Mouse (Mus musculus) left cerebral cortex, postnatal 4 days (tissue): ENCODE results near the gene Nkg7. TPM values are rescaled to one million over a fixed set of nuclear protein-coding genes. Genes with fewer than 3 reads are reported as not detected.
"Not testable (repeated sequence)": the region's sequence is repeated elsewhere in the genome, so short reads cannot be mapped to it uniquely, and the experiment has no call there.

Experiments
- DNase-seq: peaks from one replicate; pipeline ENCODE4 v3.0.0-alpha.2; 2022
- intact Hi-C: fragments of 180-260 bp; cut with DNase I; formaldehyde crosslinking; loops from one replicate; pipeline ENCODE4 v1.15.1; 2025
- total RNA-seq, 2 experiments: library from RNA; stranded (reverse); gene quantifications; 2 replicates each; pipeline ENCODE4 v1.2.3; 2021

Gene Nkg7
- not detected for total RNA-seq

DNA sequence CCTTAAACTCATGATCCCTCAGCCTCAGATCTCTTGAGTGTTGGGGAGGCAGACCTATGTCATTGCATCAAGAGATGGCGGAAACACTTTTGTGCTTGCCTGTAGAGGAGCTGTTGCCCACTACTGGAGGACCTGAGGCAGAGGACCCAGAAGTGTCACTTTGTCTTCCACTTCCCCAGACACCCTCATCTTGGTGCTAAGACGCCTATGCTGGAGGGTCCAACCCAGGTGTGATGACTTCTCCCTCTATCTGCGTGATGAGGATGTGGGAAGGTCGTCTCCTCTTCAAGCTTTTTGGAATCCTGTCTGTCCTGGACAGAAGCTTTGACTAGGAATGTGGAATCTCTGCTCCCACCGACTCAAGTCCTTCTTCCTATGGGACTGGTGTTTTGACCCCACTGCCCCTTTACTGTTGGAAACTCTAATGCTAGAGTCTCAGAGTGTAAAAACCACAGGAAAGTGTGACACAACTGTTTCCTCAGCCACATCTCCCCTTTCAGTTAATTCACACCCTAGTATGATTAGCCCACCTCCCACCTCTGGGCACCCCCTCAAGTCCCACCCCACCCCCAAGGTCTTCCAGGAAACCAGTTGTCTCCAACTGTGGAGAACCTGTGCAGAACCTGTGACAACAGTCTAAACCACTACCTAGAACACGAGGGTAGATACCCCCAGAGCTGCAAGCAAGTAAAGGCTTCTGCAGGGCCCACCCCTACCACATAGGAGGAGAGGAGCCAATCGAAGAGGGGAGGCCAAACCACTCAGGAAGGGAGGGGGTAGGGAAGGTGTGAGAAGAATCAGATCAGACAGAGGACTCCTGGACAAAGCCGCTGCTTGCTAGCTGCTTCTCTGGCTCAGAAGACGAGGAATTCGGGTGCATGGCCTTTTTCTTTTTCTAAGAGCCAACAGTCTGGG, at the start of gene Nkg7:
TSS of gene Nkg7 (plus strand) at position 733 of the 915 bp plus-strand sequence.
- intact Hi-C loops: no loop called here

DNA sequence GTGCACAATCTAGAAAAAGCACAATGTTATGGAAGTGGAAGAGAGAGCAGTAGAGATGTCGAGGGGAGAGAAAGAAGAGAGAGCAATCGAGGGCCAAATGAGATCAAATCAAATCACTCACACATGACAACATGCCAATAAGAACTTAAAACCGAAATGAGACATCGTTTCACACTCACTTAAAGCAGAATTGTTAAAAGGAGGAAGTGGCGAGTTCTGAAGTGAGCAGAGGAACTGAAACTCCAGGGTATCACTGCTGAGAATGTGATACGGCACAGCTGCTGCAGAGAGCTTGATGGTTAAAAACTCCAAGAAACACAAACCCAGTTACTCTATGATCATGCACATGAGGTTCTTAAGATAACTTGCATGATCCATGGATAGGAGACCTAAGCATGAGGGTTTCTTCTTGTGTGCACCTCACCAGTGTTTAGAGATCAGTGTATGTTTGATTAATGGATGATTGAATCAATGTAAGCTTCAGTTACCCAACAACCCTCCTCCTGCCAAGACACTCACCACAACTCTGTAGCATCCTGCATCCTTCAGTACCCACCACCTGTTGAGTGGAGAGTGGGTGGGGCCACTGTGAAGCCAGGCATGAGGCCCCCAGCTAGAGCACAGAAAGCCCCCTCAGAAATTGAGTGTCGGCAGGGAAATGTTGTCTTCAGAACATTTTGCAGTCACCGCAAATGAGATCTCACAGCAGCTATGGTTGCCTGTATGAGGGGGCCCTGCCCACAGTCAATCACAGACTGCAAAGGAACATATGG, 44.3 kb upstream of the Nkg7 start:
- intact Hi-C loops: no loop called here
- DNase-seq: no peak

More for the DNA sequence above, at the start of gene Nkg7:
- no peak for DNase-seq

DNA sequence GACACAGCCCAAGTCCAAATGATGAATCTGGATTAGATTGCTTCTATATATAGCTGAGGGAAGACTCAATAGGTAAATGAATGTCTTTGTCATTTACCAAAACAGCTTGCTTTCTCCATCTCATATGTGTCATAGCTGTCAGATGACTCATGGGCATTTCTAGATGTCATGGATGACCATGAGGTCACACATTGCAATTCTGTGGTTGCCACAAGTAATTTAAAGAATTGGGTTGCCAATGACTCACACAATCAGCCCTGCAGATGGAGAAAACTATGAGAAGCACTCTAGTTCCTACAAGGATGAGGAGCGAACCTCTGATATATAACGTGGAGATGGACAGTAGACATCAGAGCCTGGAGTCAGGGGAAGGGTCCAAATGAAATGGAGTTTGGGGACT, 37.4 kb upstream of the Nkg7 start:
- intact Hi-C loops: no loop called here
- DNase-seq: no peak

DNA sequence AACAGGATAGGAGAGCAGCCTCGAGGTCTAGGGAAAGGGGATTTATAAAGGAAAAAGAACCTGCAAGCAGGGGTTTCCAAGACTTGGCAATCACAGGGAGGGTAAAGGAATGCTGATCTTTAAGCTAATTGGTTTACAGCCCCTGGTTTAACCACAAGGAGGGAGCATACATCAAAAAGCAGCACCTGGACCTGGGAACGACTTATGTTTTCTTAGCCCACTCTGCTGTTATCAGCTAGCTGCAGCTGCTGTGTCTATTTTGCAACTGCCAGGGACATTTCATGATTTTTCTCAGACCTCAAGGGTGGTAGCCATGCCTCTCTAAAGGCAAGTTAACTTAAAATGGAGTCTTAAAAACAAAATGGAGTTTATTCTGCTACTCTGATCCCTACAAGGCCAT, 34.2 kb upstream of the Nkg7 start:
- intact Hi-C loops: no loop called here
- no peak for DNase-seq

DNA sequence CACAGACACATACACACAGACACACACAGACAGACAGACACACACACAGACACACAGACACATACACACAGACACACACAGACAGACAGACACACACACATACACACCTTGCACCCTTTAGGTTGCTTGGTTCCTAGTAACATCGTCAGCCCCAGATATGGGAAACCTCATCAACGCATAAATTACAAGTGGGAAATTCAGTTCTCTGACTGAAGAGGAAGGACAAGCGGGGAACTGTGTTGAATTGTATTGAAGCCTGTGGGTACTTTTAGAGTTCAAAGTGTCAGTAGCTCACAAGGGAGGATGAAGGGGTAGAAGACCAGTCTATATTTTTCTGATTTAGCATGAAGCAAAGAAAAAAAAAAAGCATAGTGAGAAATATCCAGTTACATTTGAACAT, 29.3 kb upstream of the Nkg7 start:
- intact Hi-C loops: no loop called here
- DNase-seq: no peak

DNA sequence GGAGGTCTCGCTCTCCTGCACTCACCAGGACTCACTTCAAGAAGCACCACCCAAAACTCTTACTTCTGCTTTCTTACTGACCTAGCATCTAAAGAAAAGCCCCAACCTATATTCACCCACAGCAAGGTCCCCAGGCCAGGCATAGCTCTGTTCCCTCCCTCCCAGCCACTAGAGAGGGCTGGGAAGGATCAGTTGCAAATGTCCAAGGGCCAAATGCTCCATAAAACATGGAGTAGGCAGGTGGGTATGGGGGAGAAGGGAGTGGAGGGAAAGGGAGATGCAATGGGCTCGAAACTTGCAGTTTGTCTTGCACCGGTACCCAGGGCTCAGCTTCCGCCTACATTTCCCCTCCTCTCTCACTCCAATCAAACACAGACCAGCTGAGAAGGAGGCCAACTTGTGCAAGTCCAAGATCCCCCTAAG, 28.7 kb upstream of the Nkg7 start, which contains the start of gene Siglecg:
TSS of gene Siglecg (plus strand) at position 74 of the 423 bp plus-strand sequence.
- intact Hi-C loops: no loop called here
- no peak for DNase-seq

DNA sequence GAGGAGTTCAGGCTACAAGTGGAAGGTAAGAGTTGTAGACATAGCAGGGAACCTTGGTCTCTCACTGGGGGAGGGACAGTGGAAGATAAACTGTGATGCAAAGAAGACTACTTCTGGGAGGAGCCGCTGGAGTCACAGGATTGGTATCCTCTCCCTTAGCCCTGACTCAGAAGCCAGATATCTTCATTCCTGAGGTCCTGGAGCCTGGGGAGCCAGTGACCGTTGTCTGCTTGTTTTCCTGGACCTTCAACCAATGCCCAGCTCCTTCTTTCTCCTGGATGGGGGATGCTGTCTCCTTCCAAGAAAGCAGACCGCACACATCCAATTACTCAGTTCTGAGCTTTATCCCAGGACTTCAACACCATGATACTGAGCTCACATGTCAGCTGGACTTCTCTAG, 27.8 kb upstream of the Nkg7 start:
- intact Hi-C loops: no loop called here
- no peak for DNase-seq

DNA sequence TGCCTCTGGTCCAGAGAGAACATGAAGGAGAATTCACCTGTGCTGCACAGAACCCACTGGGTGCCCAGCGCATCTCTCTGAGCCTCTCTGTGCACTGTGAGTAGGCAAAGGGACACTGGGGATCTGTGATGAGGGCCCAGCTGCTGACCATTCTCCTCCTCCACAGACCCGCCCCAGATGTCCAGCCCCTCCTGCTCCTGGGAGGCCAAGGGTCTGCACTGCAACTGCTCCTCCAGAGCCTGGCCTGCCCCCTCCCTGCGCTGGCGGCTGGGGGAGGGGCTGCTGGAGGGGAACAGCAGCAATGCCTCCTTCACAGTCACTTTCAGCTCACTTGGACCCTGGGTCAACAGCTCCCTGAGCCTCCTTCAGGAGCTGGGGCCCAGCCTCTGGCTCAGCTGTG, 25.1 kb upstream of the Nkg7 start:
- intact Hi-C loops, DNase-seq: not testable (repeated sequence)

DNA sequence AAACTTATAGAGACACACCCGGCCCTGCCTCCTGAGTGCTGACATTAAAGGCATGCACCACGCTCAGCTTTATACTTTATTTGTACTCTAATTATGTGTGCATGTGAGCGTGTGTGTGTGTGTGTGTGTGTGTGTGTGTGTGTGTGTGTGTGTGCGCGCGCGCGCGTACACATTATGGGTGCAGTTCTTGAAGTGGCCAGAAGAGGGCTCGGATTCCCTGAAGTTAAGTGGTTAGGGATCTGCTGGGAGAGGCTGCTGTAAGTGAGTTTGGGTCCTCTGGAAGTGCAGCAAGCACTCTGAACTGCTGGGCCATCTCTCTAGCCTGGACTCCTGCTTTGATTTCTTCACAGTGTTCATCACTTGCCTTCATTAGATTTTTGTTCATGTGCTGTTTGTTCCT, 19.6 kb upstream of the Nkg7 start:
- intact Hi-C loops: no loop called here
- DNase-seq: no peak

DNA sequence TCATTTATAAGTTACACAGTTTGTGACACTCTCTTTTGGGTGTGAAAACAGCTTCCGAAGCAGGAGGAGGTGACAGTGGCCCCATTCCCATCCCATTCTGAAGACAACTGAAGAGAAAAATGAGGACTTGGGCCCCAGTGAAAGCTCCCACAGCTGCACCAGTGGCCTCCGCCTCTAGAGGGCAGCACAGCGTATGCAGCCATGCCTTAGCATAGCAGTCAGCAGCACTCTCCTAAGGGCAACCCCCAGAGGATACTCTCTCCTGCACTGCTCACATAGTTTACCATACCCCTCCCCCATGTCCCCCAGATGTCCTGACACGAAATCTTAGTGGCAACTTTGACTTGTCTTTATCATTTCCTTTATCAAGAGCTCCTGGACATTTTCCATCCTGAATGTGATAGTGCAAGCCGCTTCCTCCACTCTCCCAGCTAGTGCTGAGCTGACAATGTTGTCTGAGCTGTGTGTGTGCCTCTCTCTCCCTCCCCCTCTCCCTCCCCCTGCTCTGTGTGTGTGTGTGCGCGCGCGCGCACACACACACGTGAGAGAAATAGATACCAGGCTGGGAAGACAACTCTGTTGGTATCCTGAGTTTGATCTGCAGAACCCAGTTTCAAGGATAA, 13.8 kb upstream of the Nkg7 start:
- intact Hi-C loops: loop anchor here (5.0 kb wide), 1 partner anchor 44 kb away; no protein-coding TSS in a partner anchor
- DNase-seq: peak; percentile 74

DNA sequence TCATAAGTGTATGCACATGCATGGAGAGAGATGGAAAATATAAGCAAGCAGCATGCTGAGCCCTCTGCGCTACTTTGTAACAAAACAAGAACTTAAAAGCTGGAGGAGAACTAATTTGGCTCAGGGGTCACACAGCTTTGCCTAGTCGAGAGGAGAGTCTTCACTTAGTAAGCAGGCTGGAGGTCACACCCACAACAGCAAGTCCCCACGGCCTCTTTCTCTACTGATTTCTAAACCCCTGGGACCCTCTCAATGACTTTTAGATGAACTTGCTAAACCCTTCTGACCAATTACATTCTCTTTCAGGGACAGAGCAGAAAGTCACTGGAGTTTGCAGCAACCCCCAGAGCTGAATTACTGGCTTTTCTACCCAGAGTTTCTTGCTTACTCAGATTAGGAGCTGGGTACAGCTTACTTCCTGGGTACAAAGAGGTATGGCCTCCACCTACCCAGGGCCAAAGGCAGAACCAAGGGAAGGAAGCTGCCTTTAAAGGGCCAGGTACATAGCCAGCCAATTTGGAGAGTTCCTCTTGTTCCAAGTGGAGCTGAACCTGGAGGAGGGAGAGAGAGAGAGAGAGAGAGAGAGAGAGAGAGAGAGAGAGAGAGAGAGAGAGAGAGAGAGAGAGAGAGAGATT, 12.8 kb upstream of the Nkg7 start:
- no peak for DNase-seq
- intact Hi-C loops: loop anchor here (5.0 kb wide), 1 partner anchor 43 kb away; no protein-coding TSS in a partner anchor

DNA sequence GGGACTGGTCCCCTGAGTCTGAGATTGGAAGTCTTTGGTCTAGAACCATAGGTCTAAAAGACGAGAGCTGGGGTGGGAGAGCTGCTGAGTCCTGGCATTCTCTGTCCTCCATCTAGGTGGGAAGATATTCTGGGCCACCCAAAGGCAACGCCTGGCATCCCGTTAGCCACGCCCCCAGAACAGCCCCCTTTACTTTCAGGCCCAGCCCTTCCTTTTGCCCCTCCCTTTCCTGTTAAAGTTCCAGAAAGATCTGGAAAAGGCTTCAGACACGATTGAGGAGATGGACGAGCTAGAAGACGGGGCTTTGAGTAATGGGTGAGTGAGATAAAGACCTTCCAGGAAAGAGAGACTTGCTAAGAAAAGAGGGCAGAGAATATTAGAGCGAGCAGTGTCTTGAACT, 9.5 kb upstream of the Nkg7 start, which contains the start of gene Lim2:
TSS of gene Lim2 (plus strand) at position 265 of the 400 bp plus-strand sequence.
- intact Hi-C loops: no loop called here
- no peak for DNase-seq

DNA sequence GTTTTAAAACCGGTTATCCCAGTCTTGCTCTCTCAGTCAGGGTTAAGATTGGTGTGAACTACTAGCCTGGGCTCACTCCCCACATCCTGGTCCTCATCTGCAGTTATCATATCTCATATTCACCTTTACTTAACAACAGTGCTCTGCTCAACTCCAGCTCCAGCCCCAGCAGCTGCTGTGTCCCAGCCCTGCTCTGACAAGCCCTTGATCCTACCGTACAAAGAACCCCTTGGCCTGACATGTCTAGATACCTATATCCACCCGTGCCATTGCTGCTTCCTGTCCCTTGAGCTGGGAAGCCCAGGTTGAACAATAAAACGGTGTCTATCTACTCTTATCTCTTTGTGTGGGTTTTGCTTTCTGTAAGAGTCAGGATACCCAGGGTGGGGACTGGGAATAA, 7.4 kb upstream of the Nkg7 start:
- no peak for DNase-seq
- intact Hi-C loops: no loop called here

DNA sequence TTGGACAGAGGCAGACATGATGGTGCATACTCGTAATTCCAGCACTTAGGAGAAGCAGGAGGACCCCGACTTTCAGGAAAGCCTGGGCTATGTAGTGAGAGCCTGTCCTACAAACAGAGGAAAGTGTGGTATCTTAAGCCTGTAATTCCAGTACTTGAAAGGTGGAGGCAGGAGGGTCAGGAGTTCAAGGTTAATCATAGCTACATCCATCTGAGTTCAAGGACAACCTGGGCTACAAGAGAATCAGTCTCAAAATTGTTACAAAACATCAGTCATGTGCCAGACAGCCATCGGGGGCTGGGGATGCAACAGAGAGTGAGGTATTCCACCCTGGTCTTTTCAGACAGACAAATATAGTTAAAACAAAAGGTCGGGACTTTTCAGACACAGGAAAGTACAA, 4.0 kb upstream of the Nkg7 start:
- DNase-seq: no peak
- intact Hi-C loops: no loop called here

DNA sequence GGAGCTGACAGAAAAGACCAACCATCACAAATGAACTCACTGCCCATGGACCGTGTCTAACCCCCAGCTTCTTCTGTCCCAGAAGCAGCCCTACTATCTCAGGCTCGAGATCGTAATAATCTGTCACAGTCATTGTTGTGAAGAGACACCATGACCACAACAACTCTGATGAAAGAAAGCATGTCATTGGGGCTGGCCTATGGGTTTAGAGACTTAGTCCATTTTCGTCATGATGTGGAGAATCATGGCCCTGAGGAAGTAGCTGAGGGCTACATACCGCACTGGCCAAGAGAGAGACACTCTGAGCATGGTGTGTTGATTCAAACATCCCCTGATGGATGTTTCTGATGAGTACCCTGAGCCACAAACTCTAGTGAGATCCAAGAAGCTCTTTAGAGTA, 2.2 kb upstream of the Nkg7 start:
- no peak for DNase-seq
- intact Hi-C loops: no loop called here

DNA sequence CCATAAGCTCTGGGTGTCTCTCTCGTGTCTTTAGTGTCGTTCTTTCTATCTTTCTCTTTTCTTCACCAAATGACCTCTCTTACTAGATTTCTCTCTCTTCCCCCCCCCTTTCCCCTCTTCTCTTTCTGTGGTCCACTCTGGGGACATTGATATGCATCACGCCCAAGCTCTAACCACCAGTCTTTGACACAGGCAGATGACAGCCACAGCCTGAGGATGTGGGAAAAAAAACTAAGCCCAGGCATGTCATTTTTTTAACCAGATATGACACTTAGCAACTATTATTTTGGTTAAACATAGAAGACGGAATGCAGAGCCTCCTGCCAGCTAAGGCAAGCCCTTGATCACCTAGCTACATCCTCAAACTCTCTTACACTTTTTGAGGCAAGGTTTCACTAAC, 1.7 kb downstream of the Nkg7 start:
- intact Hi-C loops: no loop called here
- no peak for DNase-seq

DNA sequence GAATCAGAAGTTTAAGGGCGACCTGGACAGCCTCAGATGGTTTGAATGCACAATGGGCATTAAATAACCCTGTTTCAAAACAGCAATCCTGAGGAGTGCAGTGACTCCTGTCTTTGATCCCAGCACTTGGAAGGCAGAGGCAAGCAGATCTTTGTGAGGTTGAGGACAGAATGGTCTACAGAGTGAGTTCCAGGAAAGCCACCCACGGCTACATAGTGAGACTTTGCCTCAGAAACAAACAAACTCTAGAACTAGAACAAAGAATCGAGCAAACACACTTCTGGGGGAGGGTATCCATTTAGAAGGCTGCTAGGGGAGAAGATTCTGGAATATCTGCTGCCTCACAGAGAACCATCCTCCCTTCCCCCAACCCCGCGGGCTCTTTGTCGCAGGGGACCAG, 3.6 kb downstream of the Nkg7 start, which contains the start of gene Cldnd2:
TSS of gene Cldnd2 (plus strand) at position 301 of the 400 bp plus-strand sequence.
- intact Hi-C loops: no loop called here
- DNase-seq: no peak

DNA sequence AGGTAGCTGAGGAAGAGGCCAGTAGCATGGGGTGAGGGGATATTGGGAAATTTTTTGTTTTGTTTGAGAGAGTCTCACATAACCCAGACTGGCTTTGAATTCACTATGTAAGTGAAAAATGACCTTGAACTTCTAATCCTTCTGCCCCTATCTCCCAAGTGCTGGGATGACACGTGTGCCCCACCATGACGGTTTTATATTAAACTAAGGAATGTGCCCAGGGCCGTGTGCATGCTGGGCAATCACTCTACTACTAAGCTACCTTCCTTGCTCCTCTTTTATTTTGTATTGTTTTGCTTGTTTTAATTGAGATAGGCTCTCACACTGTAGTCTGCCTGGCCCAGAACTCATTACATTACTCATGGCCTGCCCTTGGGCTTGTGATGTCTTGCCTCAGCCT, 4.2 kb downstream of the Nkg7 start:
- DNase-seq: no peak
- intact Hi-C loops: no loop called here

DNA sequence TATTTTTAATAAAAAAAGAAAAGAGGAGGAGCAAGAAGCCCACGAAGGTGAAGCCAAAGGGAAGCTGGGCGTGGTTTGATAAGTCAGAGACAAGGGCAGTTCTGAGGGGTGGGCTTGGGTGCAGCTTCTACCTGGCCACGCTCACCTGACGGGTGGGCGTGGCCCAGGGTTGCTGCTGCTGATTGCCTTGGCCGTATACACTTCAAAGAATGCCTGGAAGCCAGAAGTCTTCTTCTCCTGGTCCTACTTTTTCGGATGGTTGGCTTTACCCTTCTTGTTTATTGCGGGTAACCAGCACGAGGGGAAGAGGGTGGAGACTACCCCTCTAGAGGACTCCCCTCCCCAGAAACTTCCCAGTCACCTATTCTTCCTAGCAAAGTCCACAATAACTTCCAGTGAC, 5.8 kb downstream of the Nkg7 start:
- no peak for DNase-seq
- intact Hi-C loops: no loop called here

DNA sequence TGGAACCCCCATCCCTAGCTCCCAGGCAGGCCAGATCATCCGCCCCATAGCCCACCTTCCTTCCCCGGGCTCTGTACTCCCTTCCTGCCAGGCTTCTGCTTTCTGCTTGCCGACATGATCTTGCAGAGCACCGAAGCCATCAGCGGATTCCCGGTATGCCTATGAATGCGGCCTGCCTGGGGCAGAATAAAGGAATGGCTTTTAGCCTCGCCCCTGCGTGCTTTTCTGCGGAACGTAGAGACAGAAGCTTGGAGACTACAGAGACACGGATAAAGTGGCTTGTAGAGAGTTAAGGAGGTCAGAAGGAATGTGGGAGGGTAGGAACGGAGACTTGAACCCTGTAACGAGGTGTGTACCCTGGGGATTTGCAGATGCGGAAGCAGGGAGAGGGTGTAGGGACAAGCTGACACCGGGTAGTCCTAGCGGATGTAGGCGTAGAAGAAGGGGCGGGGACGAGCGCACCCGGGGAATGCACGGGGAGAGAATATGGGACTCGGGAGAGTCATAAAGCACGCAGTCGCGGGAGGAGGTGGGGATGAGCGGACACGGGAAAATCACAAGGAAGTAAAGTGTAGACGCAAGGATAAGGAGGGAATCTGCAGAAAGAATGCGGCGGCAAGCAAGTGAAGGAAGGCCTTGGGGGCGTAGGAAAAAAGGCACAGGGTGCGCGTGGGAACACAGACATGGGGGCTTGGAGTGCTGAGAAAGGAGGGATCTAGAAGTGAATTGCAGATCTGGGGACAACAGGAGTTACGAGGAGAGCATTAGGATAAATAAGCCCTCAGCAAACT, 6.4 kb downstream of the Nkg7 start:
- intact Hi-C loops: no loop called here
- DNase-seq: peak; percentile 57
